Mouse (Mus musculus) frontal cortex, adult (tissue): ENCODE results near the gene Numbl.
"Not testable (repeated sequence)": the region's sequence is repeated elsewhere in the genome, so short reads cannot be mapped to it uniquely, and the experiment has no call there.

Experiments
- ATAC-seq: cut with Nextera tagmentation; 2 replicates; pipeline ENCODE4 v1.9.2; 2017; ENCODE audit warnings: mild to moderate bottlenecking, moderate library complexity, mixed read lengths; ENCODE audit not compliant: low TSS enrichment

Numbl gene

DNA sequence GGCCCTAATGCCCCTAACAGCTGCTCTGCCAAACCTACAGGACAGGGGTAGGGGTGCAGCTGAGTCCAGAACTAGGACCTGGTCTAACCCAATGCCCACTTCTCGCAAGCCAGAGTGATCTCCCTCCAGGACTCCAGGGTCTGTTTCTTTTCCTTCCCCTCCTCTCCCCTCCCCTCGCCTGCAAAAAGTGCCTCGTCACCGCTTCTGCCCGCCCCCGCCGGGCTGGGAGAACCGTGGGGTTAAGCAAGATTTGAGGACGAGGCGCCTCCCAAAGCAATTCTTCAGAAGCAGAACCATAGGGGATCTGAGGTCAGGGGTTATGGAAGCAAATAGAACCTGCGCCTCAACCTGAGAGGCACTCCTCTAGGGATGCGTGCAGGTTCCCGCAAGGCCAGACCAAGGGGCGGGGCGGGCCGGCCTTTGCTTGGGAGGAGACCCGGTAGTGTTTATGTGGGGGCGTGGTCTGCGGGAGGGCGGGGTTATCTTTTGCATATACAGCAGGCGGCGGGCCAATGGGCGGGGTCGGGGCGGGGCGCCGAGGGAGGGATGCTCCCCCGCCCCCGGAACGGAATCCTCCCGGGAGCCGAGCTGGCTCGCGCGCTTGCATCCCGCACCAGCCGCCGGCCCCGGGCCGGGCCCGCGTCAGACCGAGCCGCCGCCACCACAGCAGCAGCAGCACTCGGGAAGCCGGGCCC lies at the start of gene Numbl:
Gene Numbl (plus strand): TSS at position 229 of the 695 bp plus-strand sequence.
- ATAC-seq = peak; percentile 41

DNA sequence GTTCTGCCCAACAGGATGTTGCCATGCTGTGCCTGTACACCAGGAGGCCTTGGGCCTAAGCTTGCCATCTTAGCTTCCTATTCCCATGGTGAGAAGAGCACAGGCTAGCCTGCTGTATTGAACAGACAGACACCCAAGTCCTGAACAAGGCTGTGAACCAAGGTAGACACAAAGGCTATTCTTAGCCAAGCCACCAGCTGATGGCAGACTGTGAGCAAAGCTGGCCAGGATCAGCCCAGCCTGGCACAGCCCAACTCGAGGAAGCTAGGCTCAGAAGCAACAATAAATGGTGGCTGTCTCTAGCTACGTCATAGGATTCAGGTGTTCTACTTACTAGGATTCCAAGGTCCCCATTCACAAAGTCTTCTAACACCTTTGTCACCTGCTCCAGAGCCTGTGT lies 45.6 kb upstream of the Numbl start:
- no peak for ATAC-seq

DNA sequence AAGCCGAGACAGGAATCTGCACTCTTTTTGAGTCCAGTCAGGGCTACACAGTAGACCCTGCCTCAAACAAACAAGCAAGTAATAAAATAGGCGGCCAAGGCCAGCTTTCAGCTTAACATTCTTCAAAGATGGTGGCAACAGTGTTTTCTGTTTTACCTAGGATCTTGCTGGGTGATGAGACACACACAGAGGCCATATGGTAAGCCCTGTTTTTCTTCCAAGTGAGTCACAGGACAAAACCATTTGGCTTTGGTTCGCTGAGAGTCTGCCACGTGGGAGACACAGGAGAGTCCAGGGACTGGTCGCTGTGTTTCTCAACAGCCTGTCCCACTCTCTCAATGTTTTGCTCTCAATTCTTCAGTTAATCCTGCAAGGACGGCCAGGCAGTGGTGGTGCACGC lies 39.6 kb upstream of the Numbl start:
- ATAC-seq = no peak

DNA sequence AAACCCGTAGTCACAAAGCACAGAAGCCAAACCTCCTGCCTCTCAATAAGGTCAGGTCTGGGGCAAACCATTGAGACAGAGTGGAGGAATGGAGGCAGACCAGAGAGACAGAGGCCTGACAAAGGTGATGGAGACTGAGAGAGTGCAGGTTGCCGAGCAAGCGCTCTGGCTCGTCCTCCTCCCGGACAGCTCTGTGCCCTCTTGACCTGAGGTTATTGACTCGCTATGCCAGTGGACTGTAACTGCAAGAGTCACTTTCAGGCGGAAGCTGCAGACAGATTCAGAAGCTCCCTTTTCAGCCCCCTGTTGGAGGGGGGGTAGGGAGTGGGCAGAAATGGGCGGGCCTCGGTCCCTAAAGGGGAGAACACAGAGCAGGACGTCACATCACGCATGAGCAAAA lies 38.3 kb upstream of the Numbl start:
- ATAC-seq = no peak

DNA sequence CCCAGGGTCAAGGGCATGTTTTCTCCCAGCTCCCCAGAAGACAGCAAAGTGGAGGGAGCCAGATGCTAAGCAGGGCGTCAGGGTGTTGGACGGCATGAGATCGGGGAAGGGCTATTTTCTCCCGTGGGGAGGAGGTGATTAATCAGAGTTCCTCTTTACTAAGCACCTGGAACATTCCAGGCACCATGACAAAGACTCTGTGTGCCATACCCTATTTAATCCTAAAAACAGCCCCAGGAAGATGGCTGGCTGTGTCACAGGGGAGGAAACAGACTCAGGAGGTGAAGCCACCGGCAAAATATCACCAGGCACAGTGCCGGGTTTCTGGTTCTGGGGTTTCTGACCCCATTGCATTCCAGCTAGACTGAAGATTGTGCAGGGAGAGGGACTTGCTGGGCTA lies 36.3 kb upstream of the Numbl start:
- no peak for ATAC-seq

DNA sequence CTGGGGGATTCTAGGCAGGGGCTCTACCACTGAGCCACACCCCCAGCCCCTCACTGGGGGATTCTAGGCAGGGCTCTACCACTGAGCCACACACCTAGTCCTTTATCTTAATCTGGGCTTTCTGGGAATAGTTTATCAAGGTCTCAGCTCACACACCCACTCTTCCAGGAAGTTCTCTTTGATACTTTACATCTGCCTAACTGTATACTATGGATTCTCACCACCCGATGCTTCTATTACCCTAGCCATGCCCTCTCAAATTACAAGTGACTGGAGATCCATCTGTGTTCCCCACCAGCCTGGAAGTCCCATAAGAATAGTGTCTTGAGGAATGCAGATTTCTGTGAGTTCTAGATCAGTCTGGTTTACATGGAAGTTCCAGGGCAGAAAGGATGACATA lies 35.7 kb upstream of the Numbl start:
- ATAC-seq = no peak

DNA sequence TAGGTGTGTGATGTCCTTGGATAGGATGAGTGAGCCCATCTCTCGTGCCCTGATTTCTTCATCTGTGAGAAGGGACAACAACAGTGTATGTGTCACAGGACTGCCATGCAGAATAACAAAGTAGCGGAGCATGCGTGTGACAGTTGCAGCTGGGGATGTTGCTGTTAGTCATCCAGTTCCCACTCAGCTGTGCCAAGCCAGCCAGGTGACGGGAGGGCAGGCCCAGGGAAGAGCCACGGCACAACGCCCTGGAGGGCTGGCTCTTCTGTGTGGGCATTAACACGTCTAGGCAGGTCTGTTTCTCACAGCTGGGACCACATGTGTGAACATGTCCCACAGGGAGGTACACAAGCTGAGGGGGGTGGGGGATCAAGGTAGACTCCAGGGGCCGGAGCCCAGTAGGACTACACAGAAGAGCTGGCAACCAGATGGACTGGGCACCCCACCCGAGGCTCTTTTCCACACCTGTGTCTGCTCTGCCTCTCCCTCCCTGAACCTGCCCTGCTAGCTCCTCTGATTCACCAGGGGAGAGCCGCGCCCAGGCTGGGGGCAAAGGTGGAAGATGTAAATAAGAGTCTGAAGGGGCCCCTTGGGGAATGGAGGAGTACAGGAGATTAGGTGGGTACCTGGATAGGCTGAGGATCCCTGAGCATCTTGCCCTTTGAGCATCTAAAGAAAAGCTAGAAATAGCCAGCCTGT lies 33.2 kb upstream of the Numbl start:
- peak; percentile 22; the same call in 1 of the 2 replicates for ATAC-seq

DNA sequence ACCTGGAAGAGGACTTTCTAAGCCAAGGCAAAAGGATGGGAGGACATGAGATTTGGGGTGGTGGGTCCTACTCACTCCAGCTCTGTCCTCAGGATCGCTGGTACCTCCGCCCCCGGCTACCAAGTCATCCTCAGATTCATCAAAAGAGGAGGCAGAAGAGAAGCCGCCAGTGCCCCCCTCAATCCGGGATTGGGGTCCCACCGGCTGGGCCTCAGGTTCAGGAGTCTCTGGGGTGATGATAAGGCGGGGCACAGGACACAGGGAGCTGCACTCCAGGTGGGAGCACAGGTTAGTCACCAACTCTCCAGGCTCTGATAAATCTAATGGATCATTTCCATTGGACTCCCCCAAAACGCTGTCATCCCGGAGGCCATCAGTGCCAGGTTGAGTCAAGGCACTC lies 31.0 kb upstream of the Numbl start:
- no peak for ATAC-seq

DNA sequence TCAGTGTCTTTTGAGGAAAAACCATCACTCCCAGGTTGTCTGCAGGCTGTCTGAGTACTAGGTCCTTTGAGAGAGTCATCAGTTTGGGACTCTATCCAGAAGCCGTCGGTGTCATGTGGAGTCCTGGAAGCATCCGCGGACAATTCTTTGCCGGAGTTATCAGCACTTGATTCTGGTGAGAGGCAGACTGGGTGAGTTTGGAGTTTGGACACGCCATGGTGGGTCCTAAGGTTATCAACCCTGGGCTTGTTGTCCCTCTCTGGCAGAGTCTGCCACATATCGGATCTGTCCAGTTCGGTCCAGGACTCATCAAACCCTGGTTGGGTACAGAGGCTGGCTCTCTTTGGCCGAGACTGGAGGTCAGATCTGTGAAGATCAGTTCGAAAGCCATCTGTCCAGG lies 30.6 kb upstream of the Numbl start:
- no peak for ATAC-seq

DNA sequence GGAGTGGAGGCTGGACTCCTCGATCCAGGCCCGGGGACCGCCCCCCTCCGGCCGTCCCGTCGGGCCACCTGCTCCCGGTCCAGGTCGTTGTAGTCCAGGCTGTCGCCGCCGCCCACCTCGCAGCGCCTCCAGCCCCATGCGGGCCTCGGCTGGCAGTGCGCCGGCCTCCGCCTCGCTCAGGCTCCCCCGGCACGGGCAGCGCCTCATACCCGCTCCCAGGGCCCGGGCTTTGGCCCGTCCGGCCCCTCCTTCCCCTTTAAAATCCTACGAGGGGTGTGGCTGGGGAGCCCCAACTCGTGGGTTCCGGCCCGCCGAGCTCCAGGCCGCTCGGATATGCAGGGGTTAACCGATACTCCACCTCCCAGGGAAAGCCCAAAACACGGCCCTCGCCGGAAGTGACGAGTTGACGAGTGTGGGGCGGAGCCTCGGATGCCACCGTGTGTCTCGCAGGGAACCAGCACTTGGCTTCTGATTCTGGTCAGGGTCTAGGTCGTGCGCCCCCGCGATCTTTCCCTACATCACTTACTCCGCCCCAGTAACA lies 29.9 kb upstream of the Numbl start, which contains the start of gene Itpkc:
Gene Itpkc (minus strand): TSS at position 381 of the 541 bp plus-strand sequence.
- peak; percentile 71 for ATAC-seq

DNA sequence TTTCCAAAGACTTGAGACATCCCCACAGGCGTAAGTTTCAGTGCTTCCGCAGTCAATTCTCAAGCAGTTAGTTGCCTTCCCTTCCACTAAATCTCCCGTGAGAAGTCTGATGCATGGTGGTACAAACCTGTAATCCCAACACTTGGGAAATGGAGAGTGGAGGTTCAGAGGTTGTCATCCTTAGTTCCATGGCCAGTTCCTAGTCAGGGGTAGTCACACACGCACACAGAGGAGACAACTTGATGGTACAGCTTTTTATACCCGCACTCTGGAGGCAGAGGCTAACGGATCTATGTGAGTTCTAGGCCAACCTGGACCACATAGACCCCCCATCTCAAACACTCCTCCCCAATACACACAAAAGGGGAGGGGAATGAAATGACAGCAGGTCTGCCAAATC lies 29.4 kb upstream of the Numbl start:
- ATAC-seq = no peak

DNA sequence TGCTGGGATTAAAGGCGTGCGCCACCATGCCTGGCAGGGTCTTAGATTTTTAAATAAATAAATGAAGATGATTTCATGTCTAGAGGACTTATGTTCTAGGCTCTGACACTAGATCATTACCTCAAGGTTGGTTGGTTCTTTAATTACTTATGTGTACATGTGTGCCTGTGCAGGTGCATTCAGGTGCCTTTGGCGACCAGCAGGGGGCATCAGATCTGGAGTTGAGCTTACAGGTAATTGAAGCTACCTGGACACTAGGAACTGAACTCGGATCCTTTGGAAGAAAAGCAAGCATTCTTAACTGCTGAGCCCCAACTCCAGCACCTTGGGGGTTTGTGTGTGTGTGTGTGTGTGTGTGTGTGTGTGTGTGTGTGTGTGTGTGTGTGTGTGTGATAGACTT lies 27.5 kb upstream of the Numbl start:
- ATAC-seq = no peak

DNA sequence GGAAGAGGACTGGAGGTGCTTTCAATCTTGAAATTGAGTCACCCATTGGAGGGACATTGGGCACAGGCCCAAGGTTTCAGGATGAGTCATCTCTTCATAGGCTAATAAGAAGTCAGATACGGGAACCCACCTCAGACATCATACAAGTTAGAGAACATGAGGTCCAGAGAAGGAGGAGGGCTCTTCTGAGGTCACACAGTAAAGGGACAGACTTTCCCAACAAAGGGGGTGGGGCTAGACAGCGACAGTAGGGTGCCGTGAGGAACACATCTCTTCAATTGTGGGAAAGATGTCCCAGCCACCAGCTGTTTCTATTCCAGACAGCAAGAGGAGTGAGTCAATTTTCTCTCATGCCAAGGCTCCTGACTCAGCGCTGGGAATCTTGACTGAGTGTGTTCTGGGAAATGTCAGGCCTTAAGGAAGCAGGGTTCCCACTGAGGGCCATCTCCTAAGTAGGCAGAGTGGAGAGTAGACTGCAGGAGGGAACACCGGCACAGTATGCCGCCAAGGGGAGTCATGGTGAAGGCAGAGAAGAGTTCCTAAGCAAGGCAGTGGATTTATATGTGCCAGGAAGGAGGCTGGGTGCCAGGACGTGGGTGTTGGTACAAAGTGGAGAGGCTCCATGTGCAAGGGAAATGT lies 26.4 kb upstream of the Numbl start:
- ATAC-seq = peak; percentile 63

DNA sequence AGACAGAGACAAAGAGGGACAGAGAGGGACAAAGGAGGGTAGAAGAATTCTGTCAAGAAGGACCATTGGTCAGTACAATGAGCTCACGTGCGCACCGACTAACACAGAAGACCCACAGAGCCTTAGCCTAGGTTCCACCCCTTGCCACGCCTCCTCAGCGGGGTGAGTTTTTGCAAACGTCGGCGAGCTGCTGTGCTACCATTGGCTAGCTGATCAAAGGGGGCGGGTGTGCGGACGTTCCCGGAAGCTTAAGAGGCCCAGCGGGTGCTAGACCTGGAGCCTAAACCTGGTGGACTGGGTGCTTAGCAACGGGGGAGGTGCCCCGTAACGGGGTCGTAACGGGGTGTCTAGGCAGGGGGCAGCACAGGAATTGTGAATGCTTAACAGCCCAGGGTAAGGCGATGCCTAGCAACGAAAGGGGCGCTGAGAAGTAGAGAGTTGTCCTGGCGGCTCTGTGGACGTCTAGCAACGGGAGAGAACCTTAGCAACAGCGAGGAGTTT lies 25.4 kb upstream of the Numbl start, which contains the start of gene Coq8b:
Gene Coq8b (plus strand): TSS at position 243 of the 501 bp plus-strand sequence.
- peak; percentile 71 for ATAC-seq

DNA sequence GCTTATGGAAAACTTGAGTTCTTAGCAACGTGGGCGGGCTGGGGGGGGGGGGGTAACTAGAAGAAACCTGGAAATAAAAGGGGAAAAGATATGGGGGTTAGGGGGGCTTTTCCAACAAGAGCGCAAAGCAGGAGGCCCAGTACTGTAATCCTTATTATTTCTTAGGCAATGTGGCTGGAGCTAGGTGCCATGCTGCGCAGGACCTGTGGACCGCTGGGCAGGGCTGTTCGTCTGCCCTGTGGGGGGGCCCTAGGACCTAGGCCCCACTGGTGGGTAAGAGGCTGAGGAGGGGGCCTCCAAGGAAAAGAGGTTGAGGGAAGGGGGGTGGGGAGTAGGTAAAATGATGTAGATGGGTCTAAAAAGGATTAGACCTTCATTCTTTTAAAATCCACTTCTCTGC lies 24.9 kb upstream of the Numbl start:
- ATAC-seq = no peak

DNA sequence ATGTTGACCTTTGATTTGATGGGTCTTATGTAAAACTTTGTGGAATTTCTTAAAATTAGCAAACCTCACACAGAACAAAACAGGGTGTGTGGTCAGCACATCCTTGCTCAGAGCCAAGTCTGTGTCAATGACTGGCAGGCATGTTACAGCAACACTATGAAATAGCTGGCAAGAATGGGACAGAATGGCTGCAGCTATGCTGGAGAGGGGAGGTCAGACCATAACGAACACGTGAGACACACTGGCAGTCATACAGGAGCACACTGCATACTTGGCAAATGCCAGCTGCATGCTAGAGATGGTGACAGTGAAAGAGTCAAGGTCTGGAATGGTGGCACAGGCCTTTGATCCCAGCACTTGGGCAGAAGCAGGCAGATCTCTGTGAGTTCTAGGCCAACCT lies 22.5 kb upstream of the Numbl start:
- ATAC-seq = no peak

DNA sequence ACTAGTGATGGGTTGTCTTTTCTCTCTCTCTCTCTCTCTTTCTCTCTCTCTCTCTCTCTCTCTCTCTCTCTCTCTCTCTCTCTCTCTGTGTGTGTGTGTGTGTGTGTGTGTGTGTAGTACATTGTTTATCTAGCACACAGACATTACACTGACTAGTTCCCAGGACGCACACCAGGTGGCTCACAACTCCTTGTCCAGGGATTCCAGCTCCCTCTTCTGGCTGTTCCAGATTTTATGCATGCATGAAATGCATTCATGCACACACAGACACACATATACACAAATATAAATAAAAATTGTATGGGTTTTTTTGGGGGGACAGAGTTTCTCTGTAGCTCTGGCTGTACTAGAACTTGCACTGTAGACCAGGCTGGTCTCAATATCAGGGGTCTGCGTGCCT lies 20.7 kb upstream of the Numbl start:
- no peak for ATAC-seq

DNA sequence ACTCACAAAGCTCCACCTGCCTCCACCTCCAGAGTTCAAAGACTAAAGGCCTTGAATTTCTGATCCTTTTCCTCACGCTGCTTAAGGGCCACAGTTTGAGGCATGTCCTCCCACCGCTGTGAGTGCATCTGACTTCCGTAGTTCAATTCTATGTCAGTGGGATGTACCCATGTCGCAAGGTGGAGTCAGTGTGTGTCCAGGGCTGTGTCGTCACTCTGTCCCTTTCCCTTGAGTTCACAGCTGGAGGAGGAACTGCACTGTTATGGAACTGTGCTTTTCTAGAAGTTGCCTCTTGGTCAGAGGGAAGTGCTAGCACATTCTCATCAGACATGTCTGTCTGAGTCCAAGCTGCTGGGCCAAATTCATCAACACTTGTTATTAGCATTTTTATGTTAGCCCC lies 19.7 kb upstream of the Numbl start:
- ATAC-seq = no peak

DNA sequence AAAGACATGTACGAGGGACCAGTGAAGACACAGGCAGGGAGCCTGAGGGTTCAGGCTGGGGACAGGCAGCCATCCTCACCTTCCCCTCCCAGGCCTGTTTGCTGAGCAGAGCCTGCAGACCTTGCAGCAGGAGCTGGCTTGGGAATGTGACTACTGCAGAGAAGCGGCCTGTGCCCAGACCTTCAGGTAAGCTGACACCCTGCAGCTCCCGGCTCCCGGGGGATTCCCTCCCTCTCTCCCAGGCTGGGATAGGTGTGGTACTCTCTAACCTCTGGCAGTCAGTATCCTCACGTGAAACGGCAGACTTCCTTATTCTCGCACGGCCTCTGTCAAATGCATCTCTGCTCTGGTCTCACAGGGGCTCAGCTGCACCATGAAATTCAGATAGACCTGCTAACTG lies 15.0 kb upstream of the Numbl start:
- ATAC-seq = no peak

DNA sequence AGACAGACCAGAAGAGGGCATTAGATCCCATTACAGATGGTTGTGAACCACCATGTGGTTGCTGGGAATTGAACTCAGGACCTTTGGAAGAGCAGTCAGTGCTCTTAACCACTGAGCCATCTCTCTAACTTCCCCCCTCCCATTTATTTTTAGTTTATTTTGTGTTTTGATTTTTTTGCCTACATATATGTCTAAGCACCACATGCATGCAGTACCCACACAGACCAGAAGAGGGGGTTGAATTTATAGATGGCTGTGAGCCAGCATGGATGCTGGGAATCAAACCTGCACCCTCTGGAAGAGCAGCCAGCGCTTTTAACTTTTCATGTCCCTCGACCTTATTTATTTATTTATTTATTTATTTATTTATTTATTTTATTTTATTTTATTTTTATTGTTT lies 14.1 kb upstream of the Numbl start:
- ATAC-seq = not testable (repeated sequence)

DNA sequence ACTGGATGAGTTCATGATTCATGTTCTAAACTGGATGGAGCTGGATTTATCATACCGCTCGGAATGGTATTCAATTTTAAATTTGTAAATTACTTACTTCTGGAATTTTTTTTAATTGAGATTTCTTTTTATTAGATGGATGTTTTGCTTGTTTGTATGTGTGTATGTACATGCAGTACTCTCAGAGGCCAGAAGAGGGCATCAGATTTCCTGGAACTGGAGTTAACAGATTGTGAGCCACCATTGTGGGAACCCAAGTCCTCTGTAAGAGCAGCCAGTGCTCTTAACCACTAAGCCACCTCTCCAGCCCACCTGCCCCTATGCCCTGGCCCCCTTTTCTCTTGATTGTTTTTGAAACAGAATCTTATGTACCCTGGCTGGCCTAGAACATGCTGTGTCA lies 9.1 kb upstream of the Numbl start:
- no peak for ATAC-seq

DNA sequence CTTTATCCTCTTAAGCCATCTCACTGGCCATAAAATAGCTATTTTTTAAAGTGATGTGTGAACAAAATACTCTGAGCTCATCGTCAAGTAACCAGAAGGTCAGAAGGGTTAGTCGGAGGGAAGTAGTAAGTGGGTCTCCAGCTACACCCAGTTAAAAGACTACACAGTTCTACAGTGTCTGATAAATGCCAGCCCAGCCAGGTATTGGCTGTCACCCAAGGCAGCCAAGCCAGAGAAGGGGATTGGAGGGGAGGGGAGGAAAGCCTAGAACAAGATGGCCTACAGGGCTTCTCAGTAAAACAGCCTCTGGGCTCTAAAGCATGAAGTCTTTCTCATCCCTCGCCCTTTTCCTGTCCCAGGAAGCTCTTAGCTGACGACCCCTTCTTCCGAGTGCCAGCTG lies 8.3 kb upstream of the Numbl start:
- ATAC-seq = no peak

DNA sequence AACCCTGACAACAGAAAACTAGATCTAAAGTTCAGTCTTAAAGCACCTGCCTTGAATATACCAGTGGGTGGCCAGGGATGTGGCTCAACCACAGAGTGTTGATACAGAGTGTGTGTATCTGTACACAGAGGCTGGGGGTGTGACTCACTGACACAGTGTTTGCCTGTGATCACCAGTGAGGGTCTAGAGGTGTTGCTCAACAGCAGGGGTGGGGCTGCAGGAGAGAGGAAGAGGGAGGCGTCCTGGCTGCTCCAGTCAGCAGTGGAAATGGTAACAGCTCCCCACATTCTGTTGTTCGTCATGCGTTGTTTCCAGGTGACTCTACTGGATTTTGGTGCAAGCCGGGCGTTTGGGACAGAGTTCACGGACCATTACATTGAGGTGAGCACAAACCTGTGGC lies 6.3 kb upstream of the Numbl start:
- no peak for ATAC-seq
